24 mouse cellular contexts compared by ENCODE assay signal in genomic region chr16:77622681-77623080, GRCm38 (mm10). TPM values are rescaled to one million over a fixed set of nuclear protein-coding genes. Genes with fewer than 3 reads are reported as not detected.
"Had no signal": no experiment of that assay in that cellular context is flagged by ENCODE, and none has a peak within 500 bp of the region (broad histone marks: within the 10 kb centered on the region; RNA-seq: fewer than 3 reads in every experiment).

No protein-coding gene starts in this region.

- H3K4me1 ChIP-seq: limb, embryonic 15.5 days; liver, embryonic 12.5 days; midbrain, embryonic 10.5 days had no signal

- H3K9me3 ChIP-seq: limb, embryonic 15.5 days; liver, embryonic 12.5 days; midbrain, embryonic 10.5 days had no signal

- DNase-seq: kidney, adult 2 months; kidney, postnatal 36 days; layer of hippocampus, adult 9-11 months; layer of hippocampus, postnatal 36 days; lung, embryonic 14.5 days; lung, postnatal 10 days; lung, postnatal 4 days; retina, postnatal 1 day; right cerebral cortex, postnatal 4 days; spleen, adult 18-20 months; thymus, adult 2 months; thymus, postnatal 25 days had no signal

- H3K36me3 ChIP-seq: limb, embryonic 15.5 days; liver, embryonic 12.5 days had no signal

- H3K9ac ChIP-seq: limb, embryonic 15.5 days; liver, embryonic 12.5 days; lung, embryonic 14.5 days had no signal

- H3K4me3 ChIP-seq: limb, embryonic 15.5 days; liver, embryonic 12.5 days; midbrain, embryonic 10.5 days had no signal

- H3K27ac ChIP-seq: limb, embryonic 15.5 days; liver, embryonic 12.5 days; midbrain, embryonic 10.5 days had no signal

- H3K27me3 ChIP-seq: limb, embryonic 15.5 days; liver, embryonic 12.5 days had no signal

- ATAC-seq: liver, embryonic 12.5 days; midbrain, embryonic 16.5 days had no signal

- H3K4me2 ChIP-seq: limb, embryonic 15.5 days; liver, embryonic 12.5 days; lung, embryonic 14.5 days had no signal

RNA-seq across cellular contexts. Expression of gene Gm11146, which starts 20.8 kb away (rescaled TPM):
- total RNA-seq: layer of hippocampus, adult 18-20 months; layer of hippocampus, postnatal 36 days; left cerebral cortex, adult 8-10 months; left cerebral cortex, postnatal 25 days; megakaryocyte, adult 5-6 weeks had no signal
- polyA plus RNA-seq: kidney, adult 2 months; kidney, embryonic 16.5 days; limb, embryonic 15.5 days; liver, embryonic 12.5 days; liver, embryonic 16.5 days; lung, embryonic 14.5 days; midbrain, embryonic 10.5 days; midbrain, embryonic 16.5 days; stomach, embryonic 14.5 days; thymus, adult 2 months; urinary bladder, adult 2 months had no signal
